Mouse (Mus musculus) liver, adult 2 months (tissue): Measurements from ENCODE around the gene Fbxo44.

Experiments used
- CTCF ChIP-seq: fragments of 200-500 bp; IDR thresholded peaks from 2 replicates; pipeline ENCODE4 v1.5.1; 2011; ENCODE audit warnings: low read depth, low read length, control low read depth
- POLR2A ChIP-seq: fragments of 200-500 bp; IDR thresholded peaks from 2 replicates; pipeline ENCODE4 v1.6.1; 2011; ENCODE audit warnings: low read length, control low read depth; ENCODE audit not compliant: insufficient read depth; ENCODE audit errors: extremely low read depth

DNA sequence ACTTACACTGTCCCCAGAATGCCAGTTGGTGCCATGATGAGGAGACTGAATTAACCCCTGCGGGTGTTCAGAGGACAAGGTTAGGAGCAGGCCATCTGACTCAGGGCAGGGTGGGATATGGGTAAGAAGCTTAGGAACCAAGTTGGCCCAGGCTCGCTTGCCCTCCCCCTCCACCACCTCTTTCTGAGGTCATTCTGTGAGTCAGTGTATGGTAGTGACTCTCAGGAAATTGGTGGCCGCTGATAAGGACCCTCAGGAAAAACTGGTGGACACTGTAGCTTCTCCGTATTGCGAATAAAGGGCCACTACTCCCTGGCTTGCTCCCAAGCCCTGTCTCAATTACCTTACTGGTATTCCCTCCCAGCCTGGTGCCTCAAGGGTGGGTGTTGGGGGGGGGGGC is 51.1 kb downstream of the Fbxo44 start:
- TF ChIP-seq POLR2A (no peak), CTCF (no peak)
